Mouse (Mus musculus) heart, adult 2 months (tissue): ENCODE data around the gene Cldn3.

Experiments
- CTCF ChIP-seq: fragments of 200-600 bp; IDR thresholded peaks from 2 replicates; pipeline ENCODE4 v1.8.1; 2022; ENCODE audit warnings: antibody characterized with exemption, mild to moderate bottlenecking, moderate library complexity
- POLR2A ChIP-seq: fragments of 200-500 bp; IDR thresholded peaks from 2 replicates; pipeline ENCODE4 v1.6.1; 2011; ENCODE audit warnings: mild to moderate bottlenecking, low read depth, low read length, control low read depth; ENCODE audit not compliant: insufficient read depth

- TF ChIP-seq POLR2A (no peak), CTCF (no peak)
These were observed 16.1 kb downstream of the Cldn3 start for GRCm38 (mm10) chr5:135002151-135002550.
